Mouse (Mus musculus): ENCODE results near the gene Grid2.

DNA sequence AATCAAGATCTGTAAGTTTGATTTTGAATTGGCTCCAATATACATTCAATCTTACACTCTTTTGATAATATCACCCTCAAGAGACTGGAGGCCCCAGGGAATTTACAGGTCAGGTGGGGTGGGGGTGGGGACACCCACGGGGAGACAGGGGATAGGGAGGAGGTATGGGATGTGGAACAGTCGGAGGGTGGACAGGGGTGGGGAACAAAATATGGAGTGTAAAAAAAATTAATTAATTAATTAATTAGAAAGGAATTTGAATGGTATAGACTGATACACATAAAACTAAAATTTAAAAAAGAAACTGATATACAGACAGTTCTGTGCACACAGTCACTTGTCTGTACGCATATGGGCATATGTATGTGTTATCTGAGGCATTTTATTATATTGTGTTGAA lies 380.3 kb downstream of the Grid2 start:
- TF ChIP-seq POLR2A (IDR thresholded peaks at IDR 0.05; ENCODE audit: borderline replicate concordance, control insufficient read depth, low read depth, low read length) (no peak), CTCF (IDR thresholded peaks at IDR 0.05; ENCODE audit: control insufficient read depth, insufficient read depth, low read length) (no peak)

Data from bone marrow, adult 2 months (tissue).